Mouse (Mus musculus) kidney, postnatal 10 days (tissue): Measurements from ENCODE around the gene Snrk.
"Not testable (repeated sequence)": the region's sequence is repeated elsewhere in the genome, so short reads cannot be mapped to it uniquely, and the experiment has no call there.

Experiments
- DNase-seq: peaks from one replicate; pipeline ENCODE4 v3.0.0; 2021; ENCODE audit warnings: mixed read lengths

Snrk gene

GRCm38 (mm10) chr9:122146124-122146870 lies 29.2 kb downstream of the Snrk start:
- DNase-seq = peak; percentile 38

- no peak for DNase-seq
Observed at GRCm38 (mm10) chr9:122148356-122148755, 31.3 kb downstream of the Snrk start.

GRCm38 (mm10) chr9:122149997-122150826 lies 33.1 kb downstream of the Snrk start:
- no peak for DNase-seq

GRCm38 (mm10) chr9:122152063-122152462 lies 35.0 kb downstream of the Snrk start:
- DNase-seq = no peak

GRCm38 (mm10) chr9:122152501-122152900 lies 35.4 kb downstream of the Snrk start:
- DNase-seq = no peak

GRCm38 (mm10) chr9:122153436-122153835 lies 36.4 kb downstream of the Snrk start:
- no peak for DNase-seq

GRCm38 (mm10) chr9:122155193-122155592 lies 38.1 kb downstream of the Snrk start:
- no peak for DNase-seq

- DNase-seq = no peak
Observed at GRCm38 (mm10) chr9:122156389-122157078, 39.5 kb downstream of the Snrk start.

- no peak for DNase-seq
Observed at GRCm38 (mm10) chr9:122157079-122157441, 40.0 kb downstream of the Snrk start.

GRCm38 (mm10) chr9:122164535-122164934 lies 47.5 kb downstream of the Snrk start:
- DNase-seq = no peak

- DNase-seq = not testable (repeated sequence)
Observed at GRCm38 (mm10) chr9:122167719-122168118, 50.7 kb downstream of the Snrk start.

GRCm38 (mm10) chr9:122169901-122170300 lies 52.8 kb downstream of the Snrk start:
- DNase-seq = no peak

- DNase-seq = no peak
Observed at GRCm38 (mm10) chr9:122172612-122173186, 55.6 kb downstream of the Snrk start.

GRCm38 (mm10) chr9:122173405-122174233 lies 56.6 kb downstream of the Snrk start:
- peak; percentile 77 for DNase-seq

- DNase-seq = no peak
Observed at GRCm38 (mm10) chr9:122174723-122175122, 57.7 kb downstream of the Snrk start.

- DNase-seq = peak; percentile 32
Observed at GRCm38 (mm10) chr9:122177256-122178220, 60.5 kb downstream of the Snrk start.

- DNase-seq = no peak
Observed at GRCm38 (mm10) chr9:122178427-122178826, 61.4 kb downstream of the Snrk start.

GRCm38 (mm10) chr9:122180105-122180504 lies 63.0 kb downstream of the Snrk start:
- DNase-seq = no peak

- DNase-seq = peak; percentile 28
Observed at GRCm38 (mm10) chr9:122183074-122183473, 66.0 kb downstream of the Snrk start.

GRCm38 (mm10) chr9:122184329-122184728 lies 67.3 kb downstream of the Snrk start:
- no peak for DNase-seq

- peak; percentile 91 for DNase-seq
Observed at GRCm38 (mm10) chr9:122185061-122185460, 68.0 kb downstream of the Snrk start.
